Mouse (Mus musculus) forebrain, embryonic 14.5 days (tissue): ENCODE measurements at regions not wholly inside any gene's neighbourhood (a gene's known extent, or its start where the extent isn't known, plus 50 kb on each side); places are given as distances from the start of the nearest gene placed in this dataset.
A peak's percentile ranks its signal among the peaks of the same experiment; 100 is the strongest.
"Not testable (repeated sequence)": the region's sequence is repeated elsewhere in the genome, so short reads cannot be mapped to it uniquely, and the experiment has no call there.

Experiments
- ATAC-seq: fragments of 200-750 bp; cut with Nextera tagmentation; 2 replicates; pipeline ENCODE4 v1.8.0; 2017; ENCODE audit warnings: mild to moderate bottlenecking, moderate library complexity
- DNase-seq: peaks from one replicate; pipeline ENCODE4 v3.0.0-alpha.2; 2015; ENCODE audit warnings: low spot score
- H3K27ac ChIP-seq: fragments of 300-500 bp; sonication (generic); 2 replicates; pipeline ENCODE4 v1.5.1; 2014; ENCODE audit warnings: low read depth, mild to moderate bottlenecking, control low read depth, low read length, moderate library complexity
- H3K27me3 ChIP-seq: fragments of 300-500 bp; sonication (generic); replicated peaks from 2 replicates; pipeline ENCODE4 v1.6.1; 2014; ENCODE audit warnings: low read length, control low read depth, mixed read lengths; ENCODE audit not compliant: control insufficient read depth, insufficient read depth
- H3K36me3 ChIP-seq: fragments of 300-500 bp; sonication (generic); 2 replicates; pipeline ENCODE4 v1.6.1; 2014; ENCODE audit warnings: low read length, control low read depth; ENCODE audit not compliant: control insufficient read depth, insufficient read depth
- H3K4me1 ChIP-seq: fragments of 300-500 bp; sonication (generic); 2 replicates; pipeline ENCODE4 v1.6.1; 2014; ENCODE audit warnings: antibody characterized with exemption, low read length, control low read depth; ENCODE audit not compliant: control insufficient read depth, insufficient read depth
- H3K4me2 ChIP-seq: fragments of 300-500 bp; sonication (generic); 2 replicates; pipeline ENCODE4 v1.6.1; 2014; ENCODE audit warnings: mild to moderate bottlenecking, control low read depth, low read length
- H3K4me3 ChIP-seq: fragments of 300-500 bp; sonication (generic); 2 replicates; pipeline ENCODE4 v1.5.1; 2014; ENCODE audit warnings: low read depth, low read length, control low read depth
- H3K9ac ChIP-seq: fragments of 300-500 bp; sonication (generic); 2 replicates; pipeline ENCODE4 v1.6.1; 2014; ENCODE audit warnings: mild to moderate bottlenecking, low read length, control low read depth, moderate library complexity
- H3K9me3 ChIP-seq: fragments of 300-500 bp; sonication (generic); replicated peaks from 2 replicates; pipeline ENCODE4 v1.6.1; 2016; ENCODE audit warnings: low read length, control low read depth, mixed read lengths; ENCODE audit not compliant: control insufficient read depth
- WGBS: fragments of 180-500 bp; shearing (Covaris S2); extraction: QIAGEN DNeasy Blood & Tissue Kit; methylation state at CpG from one replicate; pipeline ENCODE4 v1.1.7; 2014; 5-methylcytosine and 5-hydroxymethylcytosine counted together

DNA sequence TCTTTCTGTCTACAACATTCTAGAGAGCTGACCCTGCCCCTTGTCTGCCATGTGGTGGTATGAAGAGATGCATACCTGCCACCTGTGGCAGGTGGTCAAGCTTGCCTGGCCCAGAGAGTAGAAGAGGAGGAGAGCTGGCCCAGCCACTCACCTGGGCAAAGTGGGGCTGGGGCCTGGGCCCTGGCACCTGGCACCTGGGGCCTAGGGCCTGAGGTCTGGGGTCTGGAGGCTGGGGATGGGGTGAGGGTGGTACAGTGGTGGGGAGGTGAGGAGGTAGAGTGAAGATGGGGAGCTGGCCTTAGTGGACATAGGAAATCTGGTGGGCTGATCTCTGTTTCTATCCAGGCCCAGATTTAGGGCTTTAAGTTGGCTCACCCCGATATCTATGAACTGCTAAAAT is 733.1 kb downstream of the Rab28 start:
- Histone ChIP-seq H3K27ac (no peak overlapping the region), H3K4me1 (no peaks in the 10 kb centered on the region), H3K27me3 (no peaks in the 10 kb centered on the region), H3K36me3 (no peaks in the 10 kb centered on the region), H3K4me3 (no peak overlapping the region), H3K9ac (no peak overlapping the region), H3K9me3 (no peaks in the 10 kb centered on the region), H3K4me2 (no peak overlapping the region)
- 94% methylated on average over 1 of the region's 1 CpGs for WGBS
- ATAC-seq: no peak
- no peak for DNase-seq

DNA sequence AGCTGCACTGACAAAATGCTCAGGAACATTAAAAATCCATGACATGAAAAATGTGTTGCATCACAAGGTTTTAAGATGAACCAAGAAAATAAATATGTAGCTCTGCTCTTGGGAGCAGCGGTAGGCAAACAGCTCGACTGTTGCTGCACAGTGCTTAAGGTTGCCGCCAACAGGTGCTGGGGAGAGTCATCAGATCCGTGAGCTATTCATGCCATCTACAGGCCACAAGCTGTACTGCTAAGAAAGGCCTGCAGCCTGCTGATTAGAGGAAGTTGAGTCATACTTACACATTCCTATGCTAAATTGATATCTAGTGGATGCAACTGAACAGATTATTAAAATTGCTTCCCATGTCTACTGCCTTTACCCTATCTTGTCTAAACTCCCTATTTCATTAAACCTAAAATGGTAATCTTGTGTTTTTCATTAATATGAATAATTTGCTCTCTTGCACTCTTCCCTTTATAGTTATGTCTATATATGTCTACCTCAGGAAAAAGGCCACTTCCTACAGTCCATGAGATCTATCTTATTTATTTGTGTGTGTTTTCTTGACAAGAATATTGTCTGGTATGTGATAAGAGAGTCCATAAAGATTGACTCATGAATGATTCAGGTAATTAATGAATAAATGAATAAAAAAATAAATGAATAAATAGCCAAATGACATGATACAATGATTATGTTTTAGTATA is 754.9 kb downstream of the Rab28 start:
- DNase-seq: peak; percentile 89
- Histone ChIP-seq H3K36me3 (no peaks in the 10 kb centered on the region), H3K4me1 (no peaks in the 10 kb centered on the region), H3K27ac (no peak overlapping the region), H3K4me3 (no peak overlapping the region), H3K4me2 (no peak overlapping the region), H3K27me3 (no peaks in the 10 kb centered on the region), H3K9me3 (no peaks in the 10 kb centered on the region), H3K9ac (no peak overlapping the region)
- WGBS: 2% methylated on average over 4 of the region's 4 CpGs
- peak; percentile 98 for ATAC-seq

DNA sequence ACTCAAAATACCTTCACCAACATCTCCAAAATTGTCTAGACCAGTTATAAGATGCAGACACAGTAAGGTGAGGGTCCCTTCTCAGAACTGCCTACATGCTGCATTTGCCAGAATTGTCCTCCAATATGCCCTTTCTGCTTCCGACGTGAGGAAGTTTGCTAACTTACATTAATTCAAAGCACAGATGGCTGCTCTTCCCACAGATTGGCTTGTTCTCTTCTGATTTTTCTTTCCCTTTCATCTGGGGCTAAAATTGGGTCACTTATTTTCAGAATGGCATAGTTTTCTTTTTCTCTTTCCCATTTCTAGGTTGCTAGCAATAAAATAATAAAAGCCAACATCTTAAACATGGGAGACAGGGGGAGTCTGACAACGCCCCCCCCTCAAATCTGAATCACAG is 778.8 kb downstream of the Rab28 start:
- Histone ChIP-seq H3K4me2 (no peak overlapping the region), H3K4me3 (no peak overlapping the region), H3K27me3 (no peaks in the 10 kb centered on the region), H3K36me3 (no peaks in the 10 kb centered on the region), H3K9ac (no peak overlapping the region), H3K9me3 (no peaks in the 10 kb centered on the region), H3K27ac (no peak overlapping the region), H3K4me1 (no peaks in the 10 kb centered on the region)
- 75% methylated on average over 3 of the region's 3 CpGs for WGBS
- ATAC-seq: no peak
- DNase-seq: no peak

DNA sequence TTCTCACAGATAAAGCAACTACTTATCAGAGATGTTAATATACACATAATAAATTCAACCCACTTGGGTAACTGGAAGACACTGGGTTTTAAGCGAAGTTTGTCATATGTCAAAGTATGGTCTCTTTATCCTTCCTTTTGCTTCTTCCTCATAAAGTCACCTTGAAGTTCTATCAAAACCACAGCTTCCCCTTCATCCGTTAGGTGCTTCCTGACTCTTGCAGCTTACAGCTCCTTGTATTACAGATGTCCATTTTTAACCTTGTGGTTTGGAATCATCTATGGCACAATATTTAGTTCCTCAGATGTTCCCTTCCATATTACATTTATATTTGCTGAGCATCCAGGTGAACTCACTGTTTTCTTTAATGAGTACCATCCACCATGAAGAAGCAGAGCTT is 787.0 kb downstream of the Rab28 start:
- H3K9me3 ChIP-seq: no peaks in the 10 kb centered on the region
- H3K27me3 ChIP-seq: no peaks in the 10 kb centered on the region
- WGBS: 90% methylated on average over 2 of the region's 2 CpGs
- ATAC-seq (no peak), DNase-seq (no peak)
- no peak overlapping the region for H3K27ac ChIP-seq
- H3K36me3 ChIP-seq: no peaks in the 10 kb centered on the region
- H3K4me3 ChIP-seq: no peak overlapping the region
- no peaks in the 10 kb centered on the region for H3K4me1 ChIP-seq
- H3K4me2 ChIP-seq: no peak overlapping the region
- H3K9ac ChIP-seq: no peak overlapping the region

DNA sequence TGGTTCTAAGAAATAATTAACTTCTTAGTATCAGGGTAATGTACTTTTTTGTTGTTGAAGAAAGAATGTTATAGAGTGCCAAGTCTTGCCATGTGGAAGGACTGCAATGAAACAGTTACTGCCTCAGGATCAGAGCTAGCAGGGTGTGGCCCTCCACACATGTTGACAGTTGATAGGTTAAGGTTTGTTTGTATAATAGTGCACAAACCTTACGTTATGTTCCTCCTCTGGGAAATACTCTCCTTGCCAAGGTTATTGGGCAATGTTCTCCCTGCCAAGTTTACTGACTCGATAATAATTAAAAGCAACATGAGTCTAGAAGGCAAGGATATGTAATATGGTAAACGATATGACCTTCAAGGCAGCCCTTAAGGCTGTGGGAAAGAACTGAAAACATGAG is 799.2 kb downstream of the Rab28 start:
- Histone ChIP-seq H3K4me2 (no peak overlapping the region), H3K27me3 (no peaks in the 10 kb centered on the region), H3K9me3 (no peaks in the 10 kb centered on the region), H3K27ac (no peak overlapping the region), H3K4me1 (no peaks in the 10 kb centered on the region), H3K4me3 (no peak overlapping the region), H3K36me3 (no peaks in the 10 kb centered on the region), H3K9ac (no peak overlapping the region)
- WGBS: 89% methylated on average over 3 of the region's 3 CpGs
- no peak for DNase-seq
- ATAC-seq: no peak

DNA sequence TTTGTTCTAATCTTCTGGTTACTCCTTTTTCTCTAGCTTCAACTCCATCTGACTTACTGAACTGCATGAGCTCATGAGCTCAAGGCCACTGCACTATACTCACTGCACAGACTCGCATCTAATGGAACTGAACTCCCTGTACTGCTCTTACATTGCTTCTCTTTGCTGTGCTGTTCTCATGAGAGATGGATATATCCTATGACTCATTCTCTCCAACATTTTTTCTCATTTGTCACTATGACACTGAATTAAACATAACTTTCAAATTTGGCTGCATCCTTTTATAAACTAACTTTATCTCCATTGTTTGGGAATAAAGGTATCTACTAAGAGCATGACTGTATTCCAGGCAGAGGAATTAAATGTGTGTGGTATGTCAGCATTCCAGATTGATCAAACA is 806.2 kb downstream of the Rab28 start:
- H3K27me3 ChIP-seq: no peaks in the 10 kb centered on the region
- DNase-seq: no peak
- no peaks in the 10 kb centered on the region for H3K9me3 ChIP-seq
- 82% methylated on average over 1 of the region's 1 CpGs for WGBS
- H3K9ac ChIP-seq: no peak overlapping the region
- no peak overlapping the region for H3K4me3 ChIP-seq
- no peak for ATAC-seq
- no peak overlapping the region for H3K4me2 ChIP-seq
- H3K4me1 ChIP-seq: no peaks in the 10 kb centered on the region
- H3K36me3 ChIP-seq: no peaks in the 10 kb centered on the region
- H3K27ac ChIP-seq: no peak overlapping the region

DNA sequence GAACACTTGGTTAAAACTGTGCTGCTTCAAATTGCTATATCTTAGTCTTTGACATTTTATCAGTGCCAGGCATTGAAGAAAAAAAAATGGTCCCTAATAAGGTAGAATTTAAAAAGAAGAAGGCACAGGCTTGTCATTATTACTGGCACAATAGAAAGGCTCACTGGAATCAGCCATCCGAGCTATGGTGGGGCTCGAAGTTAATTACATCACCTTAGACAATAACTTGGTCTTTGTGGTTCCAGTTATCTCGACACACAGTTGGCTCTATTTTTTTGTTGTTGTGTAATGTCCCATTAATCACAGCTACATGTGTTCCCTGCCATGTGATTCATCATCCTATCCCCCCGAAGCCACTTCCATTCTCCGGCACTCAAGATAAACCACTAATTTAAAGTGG is 825.1 kb downstream of the Rab28 start:
- Histone ChIP-seq H3K27ac (no peak overlapping the region), H3K9ac (no peak overlapping the region), H3K9me3 (no peaks in the 10 kb centered on the region), H3K4me3 (no peak overlapping the region), H3K4me1 (no peaks in the 10 kb centered on the region), H3K27me3 (no peaks in the 10 kb centered on the region), H3K4me2 (no peak overlapping the region), H3K36me3 (no peaks in the 10 kb centered on the region)
- WGBS: 56% methylated on average over 5 of the region's 5 CpGs
- DNase-seq: no peak
- no peak for ATAC-seq

DNA sequence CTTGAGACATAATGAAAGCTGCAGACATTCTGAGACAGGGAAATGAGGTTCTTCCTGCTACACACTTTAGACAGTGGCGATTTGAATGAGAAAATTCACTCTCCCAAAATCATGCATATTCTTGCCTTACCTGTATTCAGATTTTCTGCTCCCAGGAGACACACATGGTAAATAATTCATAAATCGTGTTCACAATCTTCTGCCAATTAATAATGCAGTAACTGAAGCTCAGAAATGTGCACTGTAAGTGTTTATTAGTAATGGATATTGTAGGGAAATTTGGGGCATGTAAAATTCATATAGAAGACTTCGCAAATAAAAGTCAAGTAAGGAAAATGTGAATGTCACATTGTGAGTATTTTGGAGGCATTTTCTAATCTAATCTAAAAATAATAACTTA is 830.2 kb downstream of the Rab28 start:
- ATAC-seq: no peak
- Histone ChIP-seq H3K4me2 (no peak overlapping the region), H3K27ac (no peak overlapping the region), H3K4me3 (no peak overlapping the region), H3K36me3 (no peaks in the 10 kb centered on the region), H3K4me1 (no peaks in the 10 kb centered on the region), H3K9me3 (no peaks in the 10 kb centered on the region), H3K9ac (no peak overlapping the region), H3K27me3 (no peaks in the 10 kb centered on the region)
- WGBS: 79% methylated on average over 3 of the region's 3 CpGs
- no peak for DNase-seq

DNA sequence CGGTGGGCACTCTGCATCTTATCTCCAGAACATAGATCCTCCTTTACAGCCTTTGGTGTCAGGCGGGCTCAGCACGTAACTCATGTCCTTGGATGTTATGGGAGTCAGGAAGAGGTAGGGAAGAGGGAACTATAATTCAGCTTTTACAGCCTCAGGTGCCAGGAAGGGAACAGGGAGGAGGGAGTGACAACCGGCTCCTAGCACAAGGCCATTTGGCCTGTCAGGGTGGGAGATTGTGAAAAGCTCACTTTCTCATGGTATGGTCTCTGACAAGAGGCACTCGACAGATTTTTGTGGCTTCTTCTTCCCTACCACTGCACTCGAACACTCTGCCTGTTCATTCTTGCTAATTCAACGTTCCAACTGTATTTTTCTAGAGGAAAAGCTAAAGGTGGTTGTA is 845.6 kb downstream of the Rab28 start:
- not testable (repeated sequence) for H3K27ac ChIP-seq, H3K9ac ChIP-seq, H3K4me2 ChIP-seq, DNase-seq, H3K27me3 ChIP-seq, H3K36me3 ChIP-seq, H3K9me3 ChIP-seq, H3K4me3 ChIP-seq, H3K4me1 ChIP-seq, ATAC-seq
- 95% methylated on average over 7 of the region's 7 CpGs for WGBS
